Mouse (Mus musculus): ENCODE results near the gene Pcdh15.

Pcdh15 gene

GRCm38 (mm10) chr10:74316091-74316490 is 1216.9 kb downstream of the Pcdh15 start:
- no peak for DNase-seq

GRCm38 (mm10) chr10:74335412-74335811 is 1236.3 kb downstream of the Pcdh15 start:
- no peak for DNase-seq

GRCm38 (mm10) chr10:74339247-74340160 is 1240.4 kb downstream of the Pcdh15 start:
- no peak for DNase-seq

- DNase-seq: no peak
Observed at GRCm38 (mm10) chr10:74359526-74359925, 1260.4 kb downstream of the Pcdh15 start.

- DNase-seq: no peak
Observed at GRCm38 (mm10) chr10:74378697-74379096, 1279.6 kb downstream of the Pcdh15 start.

GRCm38 (mm10) chr10:74379276-74380134 is 1280.4 kb downstream of the Pcdh15 start:
- no peak for DNase-seq

- DNase-seq: no peak
Observed at GRCm38 (mm10) chr10:74387538-74388499, 1288.7 kb downstream of the Pcdh15 start.

- DNase-seq: no peak
Observed at GRCm38 (mm10) chr10:74403111-74403510, 1304.0 kb downstream of the Pcdh15 start.

GRCm38 (mm10) chr10:74414021-74414420 is 1314.9 kb downstream of the Pcdh15 start:
- no peak for DNase-seq

GRCm38 (mm10) chr10:74414945-74415344 is 1315.8 kb downstream of the Pcdh15 start:
- no peak for DNase-seq

- no peak for DNase-seq
Observed at GRCm38 (mm10) chr10:74415359-74415758, 1316.2 kb downstream of the Pcdh15 start.

- DNase-seq: no peak
Observed at GRCm38 (mm10) chr10:74415949-74416348, 1316.8 kb downstream of the Pcdh15 start.

GRCm38 (mm10) chr10:74450069-74450468 is 1350.9 kb downstream of the Pcdh15 start:
- DNase-seq: no peak

GRCm38 (mm10) chr10:74463972-74464371 is 1364.8 kb downstream of the Pcdh15 start:
- DNase-seq: no peak

- DNase-seq: no peak
Observed at GRCm38 (mm10) chr10:74480779-74481178, 1381.6 kb downstream of the Pcdh15 start.

- DNase-seq: no peak
Observed at GRCm38 (mm10) chr10:74512315-74512714, 1413.2 kb downstream of the Pcdh15 start.

GRCm38 (mm10) chr10:74513743-74514142 is 1414.6 kb downstream of the Pcdh15 start:
- DNase-seq: no peak

GRCm38 (mm10) chr10:74538371-74538770 is 1439.2 kb downstream of the Pcdh15 start:
- DNase-seq: no peak

GRCm38 (mm10) chr10:74555326-74555725 is 1456.2 kb downstream of the Pcdh15 start:
- DNase-seq: no peak

GRCm38 (mm10) chr10:74569603-74570002 is 1470.5 kb downstream of the Pcdh15 start:
- DNase-seq: no peak

GRCm38 (mm10) chr10:74579924-74580323 is 1480.8 kb downstream of the Pcdh15 start:
- no peak for DNase-seq

- DNase-seq: no peak
Observed at GRCm38 (mm10) chr10:74591799-74592198, 1492.7 kb downstream of the Pcdh15 start.
